Mouse (Mus musculus) midbrain, embryonic 15.5 days (tissue): ENCODE measurements at regions not wholly inside any gene's neighbourhood (a gene's known extent, or its start where the extent isn't known, plus 50 kb on each side); places are given as distances from the start of the nearest gene placed in this dataset.
A peak's percentile ranks its signal among the peaks of the same experiment; 100 is the strongest.
"Not testable (repeated sequence)": the region's sequence is repeated elsewhere in the genome, so short reads cannot be mapped to it uniquely, and the experiment has no call there.

Experiments
- ATAC-seq: fragments of 200-750 bp; cut with Nextera tagmentation; replicated peaks from 2 replicates; pipeline ENCODE4 v1.8.0; 2017; ENCODE audit warnings: moderate TSS enrichment
- H3K27ac ChIP-seq: fragments of 300-500 bp; sonication (generic); 2 replicates; pipeline ENCODE4 v1.5.1; 2015; ENCODE audit warnings: mild to moderate bottlenecking, inconsistent platforms
- H3K27me3 ChIP-seq: fragments of 300-500 bp; sonication (generic); replicated peaks from 2 replicates; pipeline ENCODE4 v1.6.1; 2015; ENCODE audit warnings: inconsistent platforms
- H3K36me3 ChIP-seq: fragments of 300-500 bp; sonication (generic); replicated peaks from 2 replicates; pipeline ENCODE4 v1.6.1; 2015; ENCODE audit warnings: inconsistent platforms
- H3K4me1 ChIP-seq: fragments of 300-500 bp; sonication (generic); 2 replicates; pipeline ENCODE4 v1.6.1; 2015; ENCODE audit warnings: inconsistent platforms
- H3K4me2 ChIP-seq: fragments of 300-500 bp; sonication (generic); 2 replicates; pipeline ENCODE4 v1.6.1; 2015; ENCODE audit warnings: inconsistent platforms, mild to moderate bottlenecking, moderate library complexity
- H3K4me3 ChIP-seq: fragments of 300-500 bp; sonication (generic); 2 replicates; pipeline ENCODE4 v1.5.1; 2015; ENCODE audit warnings: mild to moderate bottlenecking, inconsistent platforms
- H3K9ac ChIP-seq: fragments of 300-500 bp; sonication (generic); 2 replicates; pipeline ENCODE4 v1.6.1; 2015; ENCODE audit warnings: mild to moderate bottlenecking, inconsistent platforms
- H3K9me3 ChIP-seq: fragments of 300-500 bp; sonication (generic); 2 replicates; pipeline ENCODE4 v1.6.1; 2016; ENCODE audit warnings: inconsistent platforms
- WGBS: fragments of 180-500 bp; shearing (Covaris S2); methylation state at CpG from one replicate; pipeline ENCODE4 v1.1.7; 2015; ENCODE audit warnings: mixed read lengths; 5-methylcytosine and 5-hydroxymethylcytosine counted together

DNA sequence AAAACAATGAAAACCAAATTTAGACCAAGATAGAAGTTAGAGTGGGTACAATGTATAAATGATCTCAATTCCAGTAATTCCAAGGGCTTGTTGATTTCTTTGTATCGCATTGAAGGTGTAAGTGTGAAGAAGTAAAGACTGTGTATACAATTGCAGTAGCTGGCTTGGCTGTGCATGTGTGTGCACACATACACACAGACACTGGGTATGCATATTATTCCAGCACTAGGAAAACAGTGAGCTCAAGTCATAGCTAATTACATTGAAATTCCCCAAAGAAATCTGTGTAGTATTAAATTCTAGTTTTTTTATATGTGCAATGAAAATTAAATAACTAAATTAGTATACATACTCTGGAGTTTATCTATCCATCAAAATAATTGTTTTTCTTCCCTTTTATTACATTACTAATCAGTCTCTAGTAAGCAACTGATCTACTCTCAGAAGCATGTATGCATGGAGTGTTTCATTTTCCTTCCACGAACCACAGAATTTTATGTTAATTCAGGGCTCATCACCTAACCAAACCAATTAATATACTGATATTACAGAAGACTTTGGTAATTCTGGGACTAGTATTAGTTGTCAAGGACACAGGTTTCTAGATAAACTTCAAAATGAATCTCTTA, 56.5 kb downstream of the Gm8797 start:
- Histone ChIP-seq H3K9ac (no peak overlapping the region), H3K4me1 (no peaks in the 10 kb centered on the region), H3K36me3 (no peaks in the 10 kb centered on the region), H3K9me3 (no peaks in the 10 kb centered on the region), H3K4me3 (no peak overlapping the region), H3K4me2 (no peak overlapping the region), H3K27ac (no peak overlapping the region), H3K27me3 (no peaks in the 10 kb centered on the region)
- 87% methylated on average over 2 of the region's 2 CpGs for WGBS
- ATAC-seq = no peak

GRCm38 (mm10) chr3:5811071-5811590, 60.5 kb downstream of the Gm8797 start:
- H3K4me2 ChIP-seq = no peak overlapping the region
- no peaks in the 10 kb centered on the region for H3K27me3 ChIP-seq
- 55% methylated on average over 3 of the region's 3 CpGs for WGBS
- H3K9ac ChIP-seq = no peak overlapping the region
- no peak for ATAC-seq
- H3K4me3 ChIP-seq = no peak overlapping the region
- no peaks in the 10 kb centered on the region for H3K9me3 ChIP-seq
- no peak overlapping the region for H3K27ac ChIP-seq
- H3K4me1 ChIP-seq = no peaks in the 10 kb centered on the region
- H3K36me3 ChIP-seq = no peaks in the 10 kb centered on the region

DNA sequence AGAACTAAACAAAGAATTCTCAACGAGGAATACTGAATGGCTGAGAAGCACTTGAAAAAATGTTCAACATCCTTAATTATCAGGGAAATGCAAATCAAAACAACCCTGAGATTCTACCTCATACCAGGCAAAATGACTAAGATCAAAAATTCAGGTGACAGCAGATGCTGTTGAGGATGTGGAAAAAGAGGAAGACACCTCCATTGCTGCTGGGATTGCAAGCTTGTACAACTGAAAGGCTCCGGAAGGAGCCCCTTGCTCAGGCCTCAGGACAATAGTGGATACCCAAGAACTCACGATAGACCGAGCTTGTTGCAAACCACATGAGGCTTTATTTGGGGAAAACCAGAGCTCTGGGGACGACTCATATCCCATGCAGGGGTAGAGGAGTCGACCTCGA, 69.6 kb downstream of the Gm8797 start:
- H3K9ac ChIP-seq, H3K4me3 ChIP-seq, ATAC-seq, H3K4me1 ChIP-seq, H3K36me3 ChIP-seq, H3K9me3 ChIP-seq, H3K27me3 ChIP-seq, H3K4me2 ChIP-seq, H3K27ac ChIP-seq: not testable (repeated sequence)
- 89% methylated on average over 7 of the region's 7 CpGs for WGBS

DNA sequence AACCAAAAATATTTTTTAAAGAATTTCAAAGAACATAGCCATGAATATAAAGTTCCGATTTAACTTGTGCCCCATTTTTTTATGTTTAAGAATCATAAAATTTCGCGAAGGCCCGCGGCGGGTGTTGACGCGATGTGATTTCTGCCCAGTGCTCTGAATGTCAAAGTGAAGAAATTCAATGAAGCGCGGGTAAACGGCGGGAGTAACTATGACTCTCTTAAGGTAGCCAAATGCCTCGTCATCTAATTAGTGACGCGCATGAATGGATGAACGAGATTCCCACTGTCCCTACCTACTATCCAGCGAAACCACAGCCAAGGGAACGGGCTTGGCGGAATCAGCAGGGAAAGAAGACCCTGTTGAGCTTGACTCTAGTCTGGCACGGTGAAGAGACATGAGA, 109.6 kb downstream of the Gm8797 start:
- H3K9ac ChIP-seq, H3K4me1 ChIP-seq, H3K9me3 ChIP-seq, H3K27ac ChIP-seq, H3K4me2 ChIP-seq, ATAC-seq, H3K27me3 ChIP-seq, H3K4me3 ChIP-seq, H3K36me3 ChIP-seq: not testable (repeated sequence)
- 30% methylated on average over 20 of the region's 20 CpGs for WGBS

DNA sequence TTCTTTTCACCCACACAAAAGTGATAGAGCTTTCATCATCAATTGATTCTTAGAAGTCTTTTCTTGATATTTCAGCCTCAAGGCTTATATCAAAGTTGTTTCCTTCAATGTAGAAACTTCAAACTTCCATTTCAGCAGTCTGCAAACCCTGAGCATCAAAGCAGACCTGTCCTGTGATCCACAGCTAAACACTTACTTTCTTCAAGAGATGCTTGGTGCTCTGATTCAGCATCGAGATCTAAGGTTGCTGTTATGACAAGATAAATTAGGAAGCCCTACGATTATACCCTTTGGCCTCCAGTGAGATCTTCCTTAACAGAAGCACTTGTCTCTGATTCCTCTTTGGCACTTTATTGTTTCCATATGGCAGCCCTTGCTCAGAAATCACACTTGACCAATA, 119.8 kb downstream of the Gm8797 start:
- H3K4me3 ChIP-seq = no peak overlapping the region
- 78% methylated on average over 2 of the region's 2 CpGs for WGBS
- no peak overlapping the region for H3K27ac ChIP-seq
- H3K27me3 ChIP-seq = no peaks in the 10 kb centered on the region
- ATAC-seq = peak; percentile 77
- H3K9me3 ChIP-seq = no peaks in the 10 kb centered on the region
- no peaks in the 10 kb centered on the region for H3K4me1 ChIP-seq
- no peak overlapping the region for H3K4me2 ChIP-seq
- no peak overlapping the region for H3K9ac ChIP-seq
- no peaks in the 10 kb centered on the region for H3K36me3 ChIP-seq

DNA sequence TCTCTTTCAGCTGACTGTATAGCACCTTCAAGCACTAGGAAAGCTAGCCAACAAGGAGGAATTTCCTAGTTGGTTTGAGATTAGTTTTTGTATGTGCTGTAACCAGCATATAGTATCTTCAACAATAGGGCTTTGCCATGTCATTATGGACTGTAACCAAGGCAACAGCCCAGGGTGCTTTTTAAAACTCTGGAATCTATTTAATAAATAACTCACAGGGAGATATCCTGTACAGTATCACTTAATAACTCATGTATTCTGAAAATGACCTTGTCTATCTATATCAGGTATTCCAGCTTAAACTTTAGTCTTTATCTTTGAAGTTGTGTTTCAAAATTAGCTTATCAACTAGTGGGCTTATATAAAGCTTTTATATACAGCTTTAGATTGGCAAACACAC, 128.5 kb downstream of the Gm8797 start:
- H3K4me2 ChIP-seq = no peak overlapping the region
- no peak overlapping the region for H3K27ac ChIP-seq
- no peaks in the 10 kb centered on the region for H3K27me3 ChIP-seq
- no peak overlapping the region for H3K9ac ChIP-seq
- ATAC-seq = no peak
- no peaks in the 10 kb centered on the region for H3K4me1 ChIP-seq
- no peaks in the 10 kb centered on the region for H3K36me3 ChIP-seq
- H3K9me3 ChIP-seq = no peaks in the 10 kb centered on the region
- no peak overlapping the region for H3K4me3 ChIP-seq

- Histone ChIP-seq H3K9ac (no peak overlapping the region), H3K27me3 (no peaks in the 10 kb centered on the region), H3K4me3 (no peak overlapping the region), H3K36me3 (no peaks in the 10 kb centered on the region), H3K27ac (no peak overlapping the region), H3K9me3 (no peaks in the 10 kb centered on the region), H3K4me2 (no peak overlapping the region), H3K4me1 (no peaks in the 10 kb centered on the region)
- 98% methylated on average over 1 of the region's 1 CpGs for WGBS
- ATAC-seq = no peak
Measured at GRCm38 (mm10) chr3:5917536-5917935, 166.9 kb downstream of the Gm8797 start.

GRCm38 (mm10) chr3:5950243-5950642, 199.6 kb downstream of the Gm8797 start:
- ATAC-seq, H3K36me3 ChIP-seq, H3K4me3 ChIP-seq, H3K4me1 ChIP-seq, H3K27ac ChIP-seq, H3K27me3 ChIP-seq, H3K9ac ChIP-seq, H3K9me3 ChIP-seq, H3K4me2 ChIP-seq: not testable (repeated sequence)
- 94% methylated on average over 11 of the region's 11 CpGs for WGBS

DNA sequence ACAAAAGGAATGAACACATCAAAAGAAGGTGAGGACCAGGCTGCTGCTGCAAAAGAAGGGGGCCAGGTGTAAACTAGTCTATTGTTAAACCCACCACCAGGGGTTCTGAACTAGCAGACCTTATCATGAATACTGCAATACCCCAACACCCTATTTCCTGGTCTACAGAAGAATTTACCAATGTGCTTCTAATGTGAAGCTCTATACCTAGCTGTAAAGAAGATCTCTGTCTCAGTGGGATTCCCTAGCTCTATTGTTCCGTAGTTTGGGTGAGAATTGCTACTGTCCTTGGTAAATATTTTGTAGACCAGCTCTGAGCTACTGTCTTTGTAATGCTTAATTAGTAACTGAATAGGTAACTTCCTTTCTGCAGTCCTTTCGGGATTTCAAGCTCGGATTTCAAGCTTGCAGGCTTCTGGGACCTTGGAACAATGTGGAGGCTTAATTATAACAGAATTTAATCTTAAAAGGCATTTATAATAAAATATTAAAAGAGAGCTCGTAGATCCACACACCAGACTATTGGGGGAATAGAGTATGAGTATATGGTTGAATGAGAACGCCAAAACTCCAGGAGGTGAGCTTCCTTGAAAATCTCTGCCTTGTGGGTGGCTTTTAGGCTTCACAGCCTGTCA, 238.5 kb downstream of the Gm8797 start:
- not testable (repeated sequence) for H3K36me3 ChIP-seq, H3K4me1 ChIP-seq, H3K9ac ChIP-seq, H3K4me2 ChIP-seq, H3K27me3 ChIP-seq, H3K9me3 ChIP-seq, H3K27ac ChIP-seq, ATAC-seq, H3K4me3 ChIP-seq
- WGBS = 81% methylated on average over 5 of the region's 5 CpGs

DNA sequence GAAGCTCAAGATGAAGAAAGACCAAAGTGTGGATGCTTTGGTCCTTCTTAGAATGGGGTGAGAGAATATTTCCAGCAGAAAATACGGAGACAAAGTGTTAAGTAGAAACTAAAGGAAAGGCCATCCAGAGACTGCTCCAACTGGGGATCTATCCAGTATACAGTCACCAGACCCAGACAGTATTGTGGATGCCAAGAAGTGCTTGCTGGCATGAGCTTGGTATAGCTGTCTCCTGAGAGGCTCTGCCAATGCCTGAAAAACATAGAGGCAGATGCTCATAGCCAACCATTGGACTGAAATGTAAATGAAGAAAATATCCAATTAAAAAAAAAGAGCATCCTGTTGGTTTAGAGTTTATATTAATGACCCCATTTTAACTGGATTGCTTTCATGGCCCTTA, 253.8 kb downstream of the Gm8797 start:
- ATAC-seq = no peak
- H3K9ac ChIP-seq = no peak overlapping the region
- no peaks in the 10 kb centered on the region for H3K36me3 ChIP-seq
- H3K27me3 ChIP-seq = no peaks in the 10 kb centered on the region
- H3K4me2 ChIP-seq = no peak overlapping the region
- H3K27ac ChIP-seq = no peak overlapping the region
- no peak overlapping the region for H3K4me3 ChIP-seq
- H3K9me3 ChIP-seq = no peaks in the 10 kb centered on the region
- 84% methylated on average over 1 of the region's 1 CpGs for WGBS
- H3K4me1 ChIP-seq = no peaks in the 10 kb centered on the region

GRCm38 (mm10) chr3:6018749-6019148, 268.1 kb downstream of the Gm8797 start:
- no peaks in the 10 kb centered on the region for H3K27me3 ChIP-seq
- H3K27ac ChIP-seq = no peak overlapping the region
- no peak overlapping the region for H3K4me3 ChIP-seq
- H3K4me2 ChIP-seq = no peak overlapping the region
- H3K4me1 ChIP-seq = no peaks in the 10 kb centered on the region
- no peak overlapping the region for H3K9ac ChIP-seq
- H3K9me3 ChIP-seq = no peaks in the 10 kb centered on the region
- no peak for ATAC-seq
- H3K36me3 ChIP-seq = no peaks in the 10 kb centered on the region
- WGBS = 68% methylated on average over 1 of the region's 1 CpGs

- not testable (repeated sequence) for ATAC-seq, H3K36me3 ChIP-seq, H3K27ac ChIP-seq, H3K4me1 ChIP-seq, H3K9me3 ChIP-seq, H3K27me3 ChIP-seq, H3K4me3 ChIP-seq, H3K4me2 ChIP-seq, H3K9ac ChIP-seq
- 77% methylated on average over 3 of the region's 3 CpGs for WGBS
Measured at GRCm38 (mm10) chr3:6041325-6041724, 290.7 kb downstream of the Gm8797 start.

GRCm38 (mm10) chr3:6049472-6050045, 299.0 kb downstream of the Gm8797 start:
- no peaks in the 10 kb centered on the region for H3K36me3 ChIP-seq
- no peak overlapping the region for H3K4me2 ChIP-seq
- no peaks in the 10 kb centered on the region for H3K4me1 ChIP-seq
- no peak overlapping the region for H3K9ac ChIP-seq
- H3K4me3 ChIP-seq = no peak overlapping the region
- WGBS = 91% methylated on average over 4 of the region's 4 CpGs
- no peak overlapping the region for H3K27ac ChIP-seq
- ATAC-seq = no peak
- H3K27me3 ChIP-seq = no peaks in the 10 kb centered on the region
- H3K9me3 ChIP-seq = no peaks in the 10 kb centered on the region
